Mouse (Mus musculus) neutrophil, adult 65 days (primary cell): ENCODE measurements around the gene Pctp. TPM values are rescaled to one million over a fixed set of nuclear protein-coding genes. Genes with fewer than 3 reads are reported as not detected.

ENCODE experiments used
- total RNA-seq: library from RNA; stranded (reverse); gene quantifications from 2 replicates; pipeline ENCODE4 v1.2.4, GENCODE M21; 2023

Pctp gene
- total RNA-seq: 8.1 and 8.7 TPM in 2 replicates

GRCm38 (mm10) chr11:90002231-90002986 lies at the start of gene Pctp:
Gene Pctp (minus strand): TSS chr11:90002894.

GRCm38 (mm10) chr11:90029841-90030398 lies 27.2 kb upstream of the Pctp start, which contains the start of gene Tmem100:
Gene Tmem100 (plus strand): TSS chr11:90030348.

Other genes with a start within 250 kb of the Pctp start
- gene Ankfn1, start 225.2 kb downstream of the Pctp start, total RNA-seq: not detected in 2 replicates
- gene Tmem100, start 27.5 kb upstream of the Pctp start, total RNA-seq: not detected in 2 replicates
- 0.57 and 1.6 TPM in 2 replicates for gene Gm45716, start 184.8 kb upstream of the Pctp start, total RNA-seq
- 5.2 and 8.6 TPM in 2 replicates for gene Mmd, start 246.6 kb upstream of the Pctp start, total RNA-seq